Mouse (Mus musculus): Measurements from ENCODE around the gene Ago3.

DNA sequence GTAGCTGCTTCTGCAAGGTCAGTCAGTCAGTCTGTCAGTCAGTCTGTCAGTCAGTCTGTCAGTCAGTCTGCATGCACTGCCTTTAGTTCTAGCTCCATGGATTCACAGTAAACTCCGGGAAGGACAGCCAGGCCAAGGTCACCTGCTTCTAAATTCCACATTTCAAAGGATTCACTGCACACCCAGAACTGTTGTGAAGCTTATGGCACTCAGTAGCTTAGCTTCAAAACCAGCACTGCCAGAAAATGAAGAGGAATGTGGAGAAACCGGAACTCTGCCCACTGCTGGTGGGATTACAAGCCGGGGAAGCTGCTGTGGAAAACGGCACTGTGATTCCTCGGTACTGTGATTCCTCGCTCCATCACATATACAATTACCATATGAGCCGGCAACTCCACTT is 26.1 kb upstream of the Ago3 start:
- TF ChIP-seq POLR2A (IDR thresholded peaks at IDR 0.05; ENCODE audit: low read depth, low read length) (no peak), MAX (IDR thresholded peaks at IDR 0.05; ENCODE audit: low read length) (no peak), CTCF (conservative IDR thresholded peaks at IDR 0.05 in 1 of 2, IDR thresholded peaks at IDR 0.05 in 1 of 2; ENCODE audit: low read depth in 2 of 2, low read length in 2 of 2) (no peak), ETS1 (conservative IDR thresholded peaks at IDR 0.05; ENCODE audit: low read depth, low read length) (no peak), SIN3A (IDR thresholded peaks at IDR 0.05; ENCODE audit: low read length) (no peak), MAFK (IDR thresholded peaks at IDR 0.05; ENCODE audit: insufficient replicate concordance, low read length) (no peak), ZC3H11A (IDR thresholded peaks at IDR 0.05; ENCODE audit: low read depth, low read length) (no peak), E2F4 (IDR thresholded peaks at IDR 0.05; ENCODE audit: insufficient replicate concordance, low read depth, low read length) (no peak), USF2 (conservative IDR thresholded peaks at IDR 0.05; ENCODE audit: low read depth, low read length) (no peak), NRF1 (IDR thresholded peaks at IDR 0.05; ENCODE audit: low read depth, low read length) (no peak), EP300 (IDR thresholded peaks at IDR 0.05; ENCODE audit: low read length) (no peak), RAD21 (IDR thresholded peaks at IDR 0.05; ENCODE audit: low read depth, low read length) (no peak), PAX5 (IDR thresholded peaks at IDR 0.05; ENCODE audit: low read length) (no peak)

All from CH12.LX (cell line).